Mouse (Mus musculus) NIH3T3 (cell line): ENCODE measurements around the gene Dgkb.

Source experiments
- DNase-seq: peaks from one replicate; pipeline ENCODE4 v3.0.0-alpha.2; 2012; ENCODE audit warnings: low read depth

Dgkb gene

DNA sequence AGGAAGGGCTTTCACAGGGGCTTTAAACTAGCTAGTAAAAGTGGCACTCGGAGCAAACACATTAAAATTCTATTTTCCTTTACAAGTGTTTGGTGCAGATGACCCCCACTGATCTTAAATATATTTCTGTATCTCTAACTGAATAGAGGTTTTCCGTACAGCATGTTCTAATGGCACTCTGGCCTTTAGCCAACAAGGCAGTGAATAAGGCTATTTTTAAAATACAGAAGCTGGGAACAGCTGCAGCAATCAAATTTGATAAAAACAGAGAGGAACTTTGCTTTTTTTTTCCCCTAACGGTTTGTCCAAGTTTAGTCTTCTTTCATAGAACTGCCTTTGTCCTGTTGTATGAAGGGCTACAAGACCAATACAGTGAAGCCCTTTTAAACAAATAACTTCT lies 776.5 kb downstream of the Dgkb start:
- no peak for DNase-seq

DNA sequence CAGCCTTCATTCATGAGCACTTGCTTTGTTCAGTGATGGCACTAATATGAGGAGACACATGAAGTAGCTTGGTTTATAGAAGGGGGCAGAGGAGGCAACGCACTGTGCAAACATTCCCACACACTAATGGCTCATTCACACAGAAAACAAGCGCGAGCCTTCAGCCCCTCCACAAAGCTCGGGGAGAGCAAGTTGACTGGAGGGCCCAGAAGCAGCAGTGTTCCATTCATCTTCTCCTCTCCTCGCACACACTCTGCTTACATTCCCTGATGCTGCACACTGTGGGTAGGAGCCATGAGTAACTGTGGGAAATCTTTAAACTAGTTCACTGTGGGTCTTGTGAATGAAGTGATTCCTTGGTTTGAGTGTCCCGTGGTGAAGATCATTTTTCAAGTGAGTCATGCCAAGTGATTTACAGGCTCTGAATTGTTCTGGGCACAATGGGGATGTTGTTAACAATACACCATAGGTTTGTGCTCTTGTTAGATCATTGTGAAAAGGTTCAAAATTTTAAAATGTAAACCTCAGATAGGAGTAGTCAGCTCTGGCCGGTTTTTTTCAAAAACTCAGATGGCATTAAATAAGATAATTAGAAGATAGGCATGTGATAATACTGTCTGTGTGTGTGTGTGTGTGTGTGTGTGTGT lies 779.0 kb downstream of the Dgkb start:
- DNase-seq: no peak

DNA sequence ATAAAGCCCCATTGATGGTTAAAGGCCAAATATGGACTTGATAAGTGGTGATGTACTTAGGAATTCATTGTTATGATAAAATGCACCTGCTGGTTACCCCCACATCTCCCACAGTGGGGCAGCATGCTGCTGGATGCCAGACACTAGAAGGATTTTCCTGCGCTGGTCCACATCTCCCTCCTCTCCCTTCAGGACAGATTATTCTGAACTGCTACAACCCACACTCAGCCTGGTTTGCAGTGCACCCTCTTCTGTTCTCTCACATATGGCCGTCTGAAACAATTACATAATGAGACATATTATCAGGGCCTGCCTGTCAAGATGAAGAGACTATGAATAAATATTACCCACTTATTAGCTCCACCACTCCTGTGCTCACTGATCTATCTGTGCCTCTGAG lies 780.6 kb downstream of the Dgkb start:
- DNase-seq: no peak

DNA sequence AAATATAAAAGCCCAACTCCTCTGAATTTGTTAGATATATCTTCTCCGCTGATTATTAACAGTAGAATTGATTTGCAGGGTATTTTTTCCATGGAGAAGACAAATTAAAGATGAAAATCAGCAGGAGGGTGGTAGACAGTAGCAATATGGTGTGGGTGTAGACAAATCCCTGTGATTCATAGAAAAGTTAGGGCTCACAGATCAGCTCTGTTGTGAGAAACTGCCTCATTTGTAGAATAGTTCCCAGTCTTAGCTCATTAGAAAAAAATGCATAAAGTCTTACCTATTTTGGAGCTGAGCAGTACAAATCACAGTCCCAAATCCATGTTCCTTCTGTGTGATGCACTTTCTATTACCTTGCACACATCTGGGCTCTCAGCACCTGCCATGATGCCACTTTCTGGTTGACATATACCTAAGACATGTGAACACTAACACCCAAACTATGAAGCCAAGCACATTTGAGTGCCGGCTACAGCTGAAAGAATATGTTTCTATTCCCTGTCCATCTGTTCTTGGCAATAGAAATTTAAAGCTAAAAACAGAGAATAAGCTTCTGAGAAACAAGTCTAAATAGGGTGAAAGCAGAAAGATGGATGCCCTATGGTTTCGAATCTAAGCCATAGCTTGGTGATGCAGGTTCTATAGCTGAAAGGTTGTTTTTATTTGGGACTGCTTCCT lies 782.8 kb downstream of the Dgkb start:
- no peak for DNase-seq

DNA sequence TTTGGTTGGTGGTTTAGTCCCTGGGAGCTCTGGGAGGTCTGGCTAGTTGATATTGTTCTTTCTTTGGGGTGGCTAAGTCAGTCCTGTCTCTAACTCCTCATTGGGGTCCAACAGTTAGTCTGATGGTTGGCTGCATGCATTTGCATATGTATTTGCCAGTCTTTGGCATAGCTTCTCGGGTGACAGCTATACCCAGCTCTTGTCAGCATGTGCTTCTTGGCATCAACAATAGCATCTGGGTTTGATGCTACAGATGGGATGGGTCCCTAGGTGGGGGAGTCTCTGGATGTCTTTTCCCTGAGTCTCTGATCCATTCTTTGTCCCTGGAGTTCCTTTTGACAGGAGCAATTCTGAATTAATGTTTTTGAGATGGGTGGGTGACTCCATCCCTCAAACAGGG lies 790.6 kb downstream of the Dgkb start:
- DNase-seq: no peak

DNA sequence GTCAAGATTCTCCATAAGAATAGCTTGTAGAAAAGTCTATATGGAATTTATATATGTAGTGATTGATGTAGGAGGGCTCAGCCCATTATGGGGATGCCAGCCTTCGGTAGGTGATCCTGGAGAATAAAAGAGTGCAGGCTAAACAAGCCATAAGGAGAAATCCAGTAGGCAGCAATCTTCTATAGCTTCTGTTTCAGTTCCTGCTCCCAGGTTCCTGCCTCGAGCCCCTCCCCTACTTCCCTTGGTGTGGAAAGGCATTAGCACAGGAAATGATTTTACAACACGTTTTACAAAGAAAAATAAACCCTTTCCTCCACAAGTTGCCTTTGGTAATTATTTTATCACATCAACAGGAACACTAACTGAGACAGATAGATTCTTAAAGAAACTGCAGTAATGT lies 850.7 kb downstream of the Dgkb start:
- no peak for DNase-seq
